ENCODE assay signal across 25 mouse cellular contexts in the genomic region with DNA sequence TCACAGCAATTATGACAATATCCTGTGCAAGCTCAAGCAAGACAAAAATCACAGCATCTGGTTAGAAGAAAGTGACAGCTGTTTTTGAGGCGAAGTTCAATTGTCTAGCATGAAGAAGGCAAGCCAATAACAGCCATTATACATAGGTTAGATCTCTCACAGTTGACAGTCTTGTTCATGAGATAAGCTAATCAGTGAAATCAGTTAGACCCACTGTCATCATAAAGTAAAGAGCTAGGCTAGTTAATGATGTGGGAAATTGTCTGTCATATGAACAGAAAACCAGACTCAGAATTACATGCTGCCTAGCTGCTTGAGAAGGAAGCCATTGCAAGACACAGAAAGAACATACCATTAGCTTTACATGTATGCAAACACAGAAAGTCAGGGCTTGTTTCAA.
DNase-seq lines count a peak whose midpoint lies in the region; ATAC-seq and TF ChIP-seq lines count a peak whose summit lies in the region.
"Had no signal": no experiment of that assay in that cellular context is flagged by ENCODE, and none has a peak within 500 bp of the region (broad histone marks: within the 10 kb centered on the region; RNA-seq: fewer than 3 reads in every experiment).

No protein-coding gene starts in this region.

- H3K27me3 ChIP-seq in forebrain, embryonic 13.5 days: no peaks in the 10 kb centered on the region
- H3K27me3 ChIP-seq in forebrain, embryonic 11.5 days (ENCODE audit: control insufficient read depth, insufficient read depth, low read length): no peaks in the 10 kb centered on the region
- no peaks in the 10 kb centered on the region for H3K27me3 ChIP-seq in forebrain, embryonic 15.5 days
- H3K27me3 ChIP-seq: CH12.LX; heart, embryonic 13.5 days had no signal

- 67% methylated on average over 1 of the region's 1 CpGs for WGBS in forebrain, embryonic 13.5 days
- 73% methylated on average over 1 of the region's 1 CpGs for WGBS in forebrain, embryonic 11.5 days
- 49% methylated on average over 1 of the region's 1 CpGs for WGBS in forebrain, embryonic 15.5 days

- ATAC-seq in forebrain, embryonic 13.5 days: peak; percentile 17; the same call in 1 of the 2 replicates
- ATAC-seq in forebrain, embryonic 11.5 days (replicated peaks; ENCODE audit: low FRiP score): no peak
- 0 out of 2 replicates have a peak, but pooled peaks have one; percentile 20 for ATAC-seq in forebrain, embryonic 15.5 days (replicated peaks)
- ATAC-seq: hindbrain, postnatal 0 days; inflammation-experienced regulatory T-cells, adult 6 months; intestine, embryonic 16.5 days had no signal

- peaks cover 7% of the 10 kb centered on the region; the same call in 1 of the 2 replicates for H3K9me3 ChIP-seq in forebrain, embryonic 13.5 days (replicated peaks)
- H3K9me3 ChIP-seq in forebrain, embryonic 11.5 days (ENCODE audit: control insufficient read depth, low read length): peaks cover 4% of the 10 kb centered on the region; the same call in 1 of the 2 replicates
- no peaks in the 10 kb centered on the region for H3K9me3 ChIP-seq in forebrain, embryonic 15.5 days
- H3K9me3 ChIP-seq: G1E had no signal

- no peak overlapping the region for H3K4me2 ChIP-seq in forebrain, embryonic 13.5 days
- H3K4me2 ChIP-seq in forebrain, embryonic 11.5 days (ENCODE audit: low read depth, low read length, severe bottlenecking): no peak overlapping the region
- H3K4me2 ChIP-seq in forebrain, embryonic 15.5 days (replicated peaks): no peak overlapping the region
- H3K4me2 ChIP-seq: heart, embryonic 13.5 days; hindbrain, embryonic 14.5 days had no signal

- TF ChIP-seq CTCF in brain, embryonic 14.5 days (IDR thresholded peaks at IDR 0.05; ENCODE audit: borderline replicate concordance, extremely low read depth, insufficient read depth, insufficient read length): no peak

- H3K4me3 ChIP-seq in forebrain, embryonic 13.5 days: no peak overlapping the region
- no peak overlapping the region for H3K4me3 ChIP-seq in forebrain, embryonic 11.5 days (ENCODE audit: low read depth, low read length)
- no peak overlapping the region for H3K4me3 ChIP-seq in forebrain, embryonic 15.5 days
- H3K4me3 ChIP-seq: heart, adult 2 months; heart, embryonic 10.5 days; heart, embryonic 13.5 days had no signal

- H3K9ac ChIP-seq in forebrain, embryonic 13.5 days: no peak overlapping the region
- no peak overlapping the region for H3K9ac ChIP-seq in forebrain, embryonic 11.5 days (ENCODE audit: low read length)
- no peak overlapping the region for H3K9ac ChIP-seq in forebrain, embryonic 15.5 days (replicated peaks)
- H3K9ac ChIP-seq: heart, embryonic 13.5 days; hindbrain, embryonic 14.5 days had no signal

- no peaks in the 10 kb centered on the region for H3K36me3 ChIP-seq in forebrain, embryonic 13.5 days (ENCODE audit: poor library complexity, severe bottlenecking)
- H3K36me3 ChIP-seq in forebrain, embryonic 11.5 days (ENCODE audit: control insufficient read depth, insufficient read depth, low read length): no peaks in the 10 kb centered on the region
- no peaks in the 10 kb centered on the region for H3K36me3 ChIP-seq in forebrain, embryonic 15.5 days
- H3K36me3 ChIP-seq: G1E; heart, embryonic 10.5 days; heart, embryonic 13.5 days had no signal

- DNase-seq in forebrain, embryonic 11.5 days (ENCODE audit: low spot score): no peak
- DNase-seq in brain, embryonic 14.5 days (ENCODE audit: low read depth): peak; percentile 66
- DNase-seq in retina, embryonic 14.5 days (ENCODE audit: low spot score): peak; percentile 5
- DNase-seq in cerebellum, adult 9-11 months: no peak
- no peak for DNase-seq in heart, adult 18-20 months
- DNase-seq: adrenal gland, adult 2 months; adrenal gland, postnatal 14 days; B cell, adult 2 months; cerebellum, adult 11-12 months; cerebellum, adult 8-10 months; cerebellum, postnatal 14 days; gastrocnemius, postnatal 25 days; heart, adult 2 months; heart, postnatal 14 days; heart, postnatal 4 days had no signal

- peak overlapping the region; percentile 80 for H3K27ac ChIP-seq in forebrain, embryonic 13.5 days
- no peak overlapping the region for H3K27ac ChIP-seq in forebrain, embryonic 11.5 days (ENCODE audit: low read depth, low read length)
- H3K27ac ChIP-seq in forebrain, embryonic 15.5 days (replicated peaks): peak overlapping the region; percentile 86
- H3K27ac ChIP-seq: heart, adult 2 months; heart, embryonic 10.5 days; heart, embryonic 13.5 days; hindbrain, embryonic 14.5 days; hindbrain, postnatal 0 days had no signal

- TF ChIP-seq POLR2A in brain, embryonic 14.5 days (IDR thresholded peaks at IDR 0.05; ENCODE audit: borderline replicate concordance, extremely low read depth, insufficient read depth, insufficient read length, poor library complexity, severe bottlenecking): no peak

- H3K4me1 ChIP-seq in forebrain, embryonic 13.5 days: peaks cover 19% of the 10 kb centered on the region
- no peaks in the 10 kb centered on the region; the same call in 1 of the 2 replicates for H3K4me1 ChIP-seq in forebrain, embryonic 11.5 days (replicated peaks; ENCODE audit: control insufficient read depth, insufficient read depth, low read length)
- peaks cover 20% of the 10 kb centered on the region for H3K4me1 ChIP-seq in forebrain, embryonic 15.5 days
- H3K4me1 ChIP-seq: heart, embryonic 10.5 days; heart, embryonic 13.5 days had no signal

Comparison
In these comparisons a context has a peak if more than half of its experiments do, and no peak if none do; other contexts are left out.
1. DNase-seq: peak in brain, embryonic 14.5 days (single experiment) and retina, embryonic 14.5 days (single experiment); none in forebrain, embryonic 11.5 days (single experiment), cerebellum, adult 9-11 months (single experiment) and heart, adult 18-20 months (0 of 2).